Mouse (Mus musculus) frontal cortex, postnatal 36 days (tissue): ENCODE measurements around the gene Il20ra.

Experiments used
- DNase-seq, 2 experiments: peaks; one replicate each; pipeline ENCODE4 v3.0.0; 2022; ENCODE audit warnings: low spot score in 2 of 2

Gene Il20ra

GRCm38 (mm10) chr10:19765459-19765858 is 53.1 kb downstream of the Il20ra start:
- DNase-seq = no peak

- peak; percentile 35 to 55 for DNase-seq
These were observed 66.7 kb downstream of the Il20ra start for GRCm38 (mm10) chr10:19779092-19779491.

GRCm38 (mm10) chr10:19781365-19781764 is 69.0 kb downstream of the Il20ra start:
- DNase-seq = peak; percentile 20 to 21

- DNase-seq = no peak
These were observed 82.6 kb downstream of the Il20ra start for GRCm38 (mm10) chr10:19794996-19795395.

- DNase-seq = no peak
These were observed 90.6 kb downstream of the Il20ra start for GRCm38 (mm10) chr10:19802958-19803357.

GRCm38 (mm10) chr10:19804763-19805162 is 92.4 kb downstream of the Il20ra start:
- DNase-seq = no peak
